Mouse (Mus musculus) spleen, adult 2 months (tissue): ENCODE results near the gene Prdm1.

ENCODE experiments used
- CTCF ChIP-seq: fragments of 200-500 bp; IDR thresholded peaks from 2 replicates; pipeline ENCODE4 v1.5.1; 2011; ENCODE audit warnings: mild to moderate bottlenecking, inconsistent platforms; ENCODE audit not compliant: insufficient read depth, insufficient read length, insufficient replicate concordance; ENCODE audit errors: extremely low read depth
- POLR2A ChIP-seq: fragments of 200-500 bp; IDR thresholded peaks from 2 replicates; pipeline ENCODE4 v1.6.1; 2011; ENCODE audit warnings: low read depth, low read length, inconsistent platforms

DNA sequence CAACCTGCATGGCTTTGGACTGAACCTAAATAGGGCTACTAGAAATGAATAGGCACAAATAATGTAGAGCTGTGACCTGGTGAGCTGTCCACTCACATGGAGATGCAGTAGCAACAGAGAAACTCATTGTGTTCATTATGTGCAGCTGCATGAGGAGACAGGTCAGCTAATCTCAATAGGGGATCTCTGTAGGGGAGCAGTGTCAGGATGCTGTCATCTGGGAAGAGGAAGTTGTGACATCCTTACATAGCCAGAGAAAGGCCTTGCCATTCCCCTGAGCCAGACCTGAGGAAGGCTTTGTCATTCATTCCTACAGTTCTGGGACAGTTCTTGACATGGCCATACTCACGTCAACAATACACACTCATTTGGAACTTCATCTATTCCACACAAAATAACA is 25.3 kb upstream of the Prdm1 start:
- TF ChIP-seq CTCF = no peak
- no peak for TF ChIP-seq POLR2A
